Mouse (Mus musculus) cerebellum, adult 2 months (tissue): ENCODE data around the gene Zfp518a. TPM values are rescaled to one million over a fixed set of nuclear protein-coding genes. Genes with fewer than 3 reads are reported as not detected.
A peak's percentile ranks its signal among the peaks of the same experiment; 100 is the strongest.

Source experiments
- DNase-seq, 2 experiments: peaks; one replicate each; pipeline ENCODE4 v3.0.0; 2021
- H3K27ac ChIP-seq: fragments of 200-500 bp; 2 replicates; pipeline ENCODE4 v1.5.1; 2012; ENCODE audit warnings: low read length, control low read depth, inconsistent platforms; ENCODE audit not compliant: insufficient read depth
- H3K27me3 ChIP-seq: fragments of 200-500 bp; 2 replicates; pipeline ENCODE4 v1.6.1; 2012; ENCODE audit warnings: inconsistent platforms, mild to moderate bottlenecking, low read length, moderate library complexity; ENCODE audit not compliant: control insufficient read depth, insufficient read depth
- H3K4me1 ChIP-seq: fragments of 200-500 bp; 2 replicates; pipeline ENCODE4 v1.6.1; 2011; ENCODE audit warnings: low read length; ENCODE audit not compliant: control insufficient read depth, insufficient read depth
- H3K4me3 ChIP-seq: fragments of 200-500 bp; replicated peaks from 2 replicates; pipeline ENCODE3; 2011; ENCODE audit warnings: mild to moderate bottlenecking, low read depth, low read length, control low read depth; ENCODE audit not compliant: insufficient read depth
- CTCF ChIP-seq: fragments of 200-500 bp; IDR thresholded peaks from 2 replicates; pipeline ENCODE4 v1.5.1; 2011; ENCODE audit warnings: low read depth, mild to moderate bottlenecking, control low read depth, low read length, moderate library complexity, borderline replicate concordance; ENCODE audit not compliant: insufficient read depth
- POLR2A ChIP-seq: fragments of 200-500 bp; IDR thresholded peaks from 2 replicates; pipeline ENCODE4 v1.6.1; 2011; ENCODE audit warnings: low read length, control low read depth, borderline replicate concordance; ENCODE audit not compliant: insufficient read depth
- WGBS: fragments of 180-500 bp; shearing (Covaris S2); methylation state at CpG from one replicate; pipeline ENCODE4 v1.1.7; 2018; 5-methylcytosine and 5-hydroxymethylcytosine counted together
- polyA plus RNA-seq: library from polyadenylated mRNA; depleted of rRNA; stranded (reverse); fragments of >200 nt; gene quantifications from 2 replicates; pipeline ENCODE4 v1.2.3, GENCODE M21; 2012; rRNA removed

Gene Zfp518a
- polyA plus RNA-seq = 4.7 and 5.2 TPM in 2 replicates

GRCm38 (mm10) chr19:40894519-40895392 is at the start of gene Zfp518a:
Zfp518a (plus strand) TSS chr19:40894705.
- TF ChIP-seq POLR2A = peak; percentile 66
- TF ChIP-seq CTCF = no peak
- peak; percentile 89 to 94 for DNase-seq
- H3K27me3 ChIP-seq = no peaks in the 10 kb centered on the region
- H3K4me3 ChIP-seq = peak within 1 kb of the TSS; percentile 97
- WGBS = under 1% methylated on average over 89 of the region's 89 CpGs
- H3K27ac ChIP-seq = peak within 1 kb of the TSS; percentile 97
- no peaks in the 10 kb centered on the region for H3K4me1 ChIP-seq

GRCm38 (mm10) chr19:40844731-40845130 is 49.8 kb upstream of the Zfp518a start:
- Histone ChIP-seq H3K27ac (no peak overlapping the region), H3K4me3 (no peak overlapping the region), H3K27me3 (no peaks in the 10 kb centered on the region), H3K4me1 (no peaks in the 10 kb centered on the region)
- WGBS = 91% methylated on average over 13 of the region's 13 CpGs
- TF ChIP-seq POLR2A (no peak), CTCF (no peak)
- no peak for DNase-seq

- TF ChIP-seq POLR2A (no peak), CTCF (no peak)
- Histone ChIP-seq H3K27ac (no peak overlapping the region), H3K4me1 (no peaks in the 10 kb centered on the region), H3K27me3 (no peaks in the 10 kb centered on the region), H3K4me3 (no peak overlapping the region)
- WGBS = 74% methylated on average over 12 of the region's 12 CpGs
- DNase-seq = no peak
Measured at GRCm38 (mm10) chr19:40849391-40849790, 45.1 kb upstream of the Zfp518a start.

GRCm38 (mm10) chr19:40859555-40859954 is 35.0 kb upstream of the Zfp518a start:
- no peak overlapping the region for H3K27ac ChIP-seq
- 0 out of 2 replicates have a peak, but pooled peaks cover 2% of the 10 kb centered on the region for H3K4me1 ChIP-seq
- H3K27me3 ChIP-seq = no peaks in the 10 kb centered on the region; the same call in 1 of the 2 replicates
- DNase-seq = peak in 1 of 2 experiments; percentile 52
- no peak for TF ChIP-seq CTCF
- no peak for TF ChIP-seq POLR2A
- WGBS = 4% methylated on average over 4 of the region's 4 CpGs
- H3K4me3 ChIP-seq = no peak overlapping the region

- no peak for DNase-seq
- no peak overlapping the region for H3K27ac ChIP-seq
- H3K4me1 ChIP-seq = no peaks in the 10 kb centered on the region
- no peaks in the 10 kb centered on the region; the same call in 1 of the 2 replicates for H3K27me3 ChIP-seq
- TF ChIP-seq POLR2A (no peak), CTCF (no peak)
- H3K4me3 ChIP-seq = no peak overlapping the region
- 48% methylated on average over 5 of the region's 5 CpGs for WGBS
Measured at GRCm38 (mm10) chr19:40868284-40868683, 26.2 kb upstream of the Zfp518a start.

GRCm38 (mm10) chr19:40869425-40870105 is 24.9 kb upstream of the Zfp518a start:
- H3K27ac ChIP-seq = no peak overlapping the region
- WGBS = 86% methylated on average over 3 of the region's 3 CpGs
- H3K4me1 ChIP-seq = no peaks in the 10 kb centered on the region
- H3K4me3 ChIP-seq = no peak overlapping the region
- H3K27me3 ChIP-seq = no peaks in the 10 kb centered on the region; the same call in 1 of the 2 replicates
- no peak for DNase-seq
- TF ChIP-seq POLR2A (no peak), CTCF (no peak)

GRCm38 (mm10) chr19:40872955-40873665 is 21.4 kb upstream of the Zfp518a start:
- Histone ChIP-seq H3K27me3 (no peaks in the 10 kb centered on the region), H3K4me1 (no peaks in the 10 kb centered on the region), H3K4me3 (peak overlapping the region; percentile 64), H3K27ac (peak overlapping the region; percentile 78)
- WGBS = under 1% methylated on average over 51 of the region's 51 CpGs
- DNase-seq = peak; percentile 93 to 94
- peak; percentile 68; the same call in 1 of the 2 replicates for TF ChIP-seq POLR2A
- peak; percentile 65 for TF ChIP-seq CTCF
